Mouse (Mus musculus) brown adipose tissue, adult 24 weeks (tissue): ENCODE measurements around the gene Crhr2. TPM values are rescaled to one million over a fixed set of nuclear protein-coding genes. Genes with fewer than 3 reads are reported as not detected.

Source experiments
- H3K27ac ChIP-seq: fragments of 200-500 bp; replicated peaks from 2 replicates; pipeline ENCODE4 v1.5.1; 2012; ENCODE audit warnings: low read depth, mild to moderate bottlenecking, low read length
- H3K4me1 ChIP-seq: fragments of 200-500 bp; 2 replicates; pipeline ENCODE4 v1.6.1; 2012; ENCODE audit warnings: low read length, mixed read lengths; ENCODE audit not compliant: control insufficient read depth, insufficient read depth, insufficient read length
- H3K4me3 ChIP-seq: fragments of 200-500 bp; 2 replicates; pipeline ENCODE4 v1.5.1; 2012; ENCODE audit warnings: low read depth, mild to moderate bottlenecking, low read length, moderate library complexity; ENCODE audit not compliant: insufficient read depth
- polyA plus RNA-seq: library from polyadenylated mRNA; stranded (reverse); fragments of >200 nt; gene quantifications from 2 replicates; pipeline ENCODE4 v1.2.4, GENCODE M21; 2012; ENCODE audit not compliant: missing spikeins, insufficient read depth, insufficient read length

Gene Crhr2
- polyA plus RNA-seq, 1 experiment = not detected

GRCm38 (mm10) chr6:55044542-55044941 lies 88.3 kb downstream of the Crhr2 start:
- Histone ChIP-seq H3K27ac (no peak overlapping the region), H3K4me3 (no peak overlapping the region), H3K4me1 (peaks cover 11% of the 10 kb centered on the region; the same call in 1 of the 2 replicates)

DNA sequence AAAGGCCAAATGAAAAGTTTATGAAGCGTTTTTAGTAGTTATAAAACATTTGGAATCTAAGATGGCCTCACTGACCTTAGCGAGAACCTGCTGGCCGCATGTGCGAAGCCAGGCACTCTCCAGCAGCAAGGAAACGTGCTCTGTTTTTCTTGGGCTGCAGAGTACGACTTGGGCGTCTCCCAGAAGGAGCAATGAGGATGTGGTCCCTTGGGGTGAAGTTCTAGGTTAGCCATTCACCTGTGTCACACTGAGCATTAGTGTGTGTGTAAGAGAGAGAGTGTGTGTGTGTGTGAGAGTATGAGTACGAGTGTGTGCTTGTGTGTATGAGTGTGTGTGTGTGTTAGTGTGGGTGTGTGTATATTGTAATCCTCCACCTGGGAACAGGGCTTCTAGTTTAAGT lies 89.6 kb downstream of the Crhr2 start:
- H3K4me1 ChIP-seq = peaks cover 11% of the 10 kb centered on the region; the same call in 1 of the 2 replicates
- H3K4me3 ChIP-seq = no peak overlapping the region
- peak overlapping the region; percentile 15; the same call in 1 of the 2 replicates for H3K27ac ChIP-seq

Other genes starting within 250 kb of the Crhr2 start
- 6.7 and 7.0 TPM in 2 replicates for gene Nod1, start 160.4 kb downstream of the Crhr2 start, polyA plus RNA-seq
- 8.8 and 16.8 TPM in 2 replicates for gene Ggct, start 140.1 kb downstream of the Crhr2 start, polyA plus RNA-seq
- 86.8 and 119 TPM in 2 replicates for gene Gars, start 95.0 kb downstream of the Crhr2 start, polyA plus RNA-seq
- gene Inmt, start 42.0 kb upstream of the Crhr2 start, polyA plus RNA-seq = 26.8 and 28.7 TPM in 2 replicates
- gene Mindy4, start 70.4 kb upstream of the Crhr2 start, polyA plus RNA-seq = 0.52 and 2.8 TPM in 2 replicates
- 63.6 and 153 TPM in 2 replicates for gene Aqp1, start 203.4 kb upstream of the Crhr2 start, polyA plus RNA-seq
- not detected in 2 replicates for gene Ghrhr, start 243.3 kb upstream of the Crhr2 start, polyA plus RNA-seq